Mouse (Mus musculus) brain, embryonic 14.5 days (tissue): ENCODE data around the gene Ppp4r3a.

ENCODE experiments used
- CTCF ChIP-seq: fragments of 200-500 bp; IDR thresholded peaks from 2 replicates; pipeline ENCODE4 v1.5.1; 2012; ENCODE audit warnings: inconsistent platforms, mild to moderate bottlenecking, moderate library complexity, borderline replicate concordance; ENCODE audit not compliant: insufficient read depth, insufficient read length; ENCODE audit errors: extremely low read depth
- POLR2A ChIP-seq: fragments of 200-500 bp; IDR thresholded peaks from 2 replicates; pipeline ENCODE4 v1.6.1; 2012; ENCODE audit warnings: mild to moderate bottlenecking, inconsistent platforms, borderline replicate concordance; ENCODE audit not compliant: poor library complexity, insufficient read depth, insufficient read length, severe bottlenecking; ENCODE audit errors: extremely low read depth

DNA sequence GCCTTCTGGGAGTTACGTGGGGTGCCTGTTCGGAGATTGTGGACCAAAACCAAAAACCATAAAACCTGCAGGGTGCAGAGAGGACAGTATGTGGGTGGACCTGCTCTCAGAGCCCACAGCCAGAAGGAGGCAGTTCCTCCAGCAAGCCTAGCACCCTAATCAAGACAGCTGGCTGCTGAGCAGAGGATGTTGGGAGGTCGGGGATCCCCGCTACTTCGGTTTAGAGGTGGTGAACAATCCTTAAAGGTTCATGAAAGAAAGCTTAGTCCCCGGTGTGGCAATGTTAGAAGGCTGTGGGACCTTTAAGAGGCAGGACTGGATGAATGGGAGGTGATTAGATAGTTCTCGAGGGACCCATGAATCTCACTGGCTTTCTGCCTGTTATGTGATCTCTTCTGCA is 91.0 kb downstream of the Ppp4r3a start:
- TF ChIP-seq CTCF, result no peak
- TF ChIP-seq POLR2A, result no peak
